Mouse (Mus musculus) liver, embryonic 14.5 days (tissue): ENCODE measurements around the gene Kdm3a.

Experiments used
- CTCF ChIP-seq: IDR thresholded peaks from 2 replicates; pipeline ENCODE4 v1.5.1; 2016; ENCODE audit warnings: antibody characterized with exemption, low read depth, control low read depth
- EP300 ChIP-seq: IDR thresholded peaks from 2 replicates; pipeline ENCODE4 v1.6.1; 2016; ENCODE audit warnings: antibody characterized with exemption, low read depth

GRCm38 (mm10) chr6:71609968-71610367 is 22.8 kb downstream of the Kdm3a start:
- TF ChIP-seq CTCF (no peak), EP300 (peak; percentile 81)
